Mouse (Mus musculus) midbrain, embryonic 13.5 days (tissue): Measurements from ENCODE around the gene Gsg1l. TPM values are rescaled to one million over a fixed set of nuclear protein-coding genes. Genes with fewer than 3 reads are reported as not detected.

Source experiments
- ATAC-seq: fragments of 200-750 bp; cut with Nextera tagmentation; 2 replicates; pipeline ENCODE4 v1.8.0; 2017; ENCODE audit warnings: mild to moderate bottlenecking, moderate TSS enrichment, moderate library complexity
- H3K27ac ChIP-seq: fragments of 300-500 bp; sonication (generic); 2 replicates; pipeline ENCODE4 v1.5.1; 2015; ENCODE audit warnings: inconsistent platforms, mild to moderate bottlenecking, moderate library complexity
- H3K27me3 ChIP-seq: fragments of 300-500 bp; sonication (generic); 2 replicates; pipeline ENCODE4 v1.6.1; 2015; ENCODE audit warnings: mild to moderate bottlenecking, inconsistent platforms
- H3K36me3 ChIP-seq: fragments of 300-500 bp; sonication (generic); 2 replicates; pipeline ENCODE4 v1.6.1; 2015; ENCODE audit warnings: mild to moderate bottlenecking, inconsistent platforms
- H3K4me1 ChIP-seq: fragments of 300-500 bp; sonication (generic); replicated peaks from 2 replicates; pipeline ENCODE4 v1.6.1; 2015; ENCODE audit warnings: inconsistent platforms
- H3K4me2 ChIP-seq: fragments of 300-500 bp; sonication (generic); replicated peaks from 2 replicates; pipeline ENCODE4 v1.6.1; 2015; ENCODE audit warnings: moderate library complexity, mild to moderate bottlenecking, inconsistent platforms
- H3K4me3 ChIP-seq: fragments of 300-500 bp; sonication (generic); replicated peaks from 2 replicates; pipeline ENCODE4 v1.5.1; 2015; ENCODE audit warnings: mild to moderate bottlenecking, inconsistent platforms
- H3K9ac ChIP-seq: fragments of 300-500 bp; sonication (generic); replicated peaks from 2 replicates; pipeline ENCODE4 v1.6.1; 2015; ENCODE audit warnings: mild to moderate bottlenecking, inconsistent platforms
- H3K9me3 ChIP-seq: fragments of 300-500 bp; sonication (generic); 2 replicates; pipeline ENCODE4 v1.6.1; 2016; ENCODE audit warnings: mild to moderate bottlenecking, inconsistent platforms
- WGBS: fragments of 180-500 bp; shearing (Covaris S2); methylation state at CpG from one replicate; pipeline ENCODE4 v1.1.7; 2015; 5-methylcytosine and 5-hydroxymethylcytosine counted together
- polyA plus RNA-seq: library from polyadenylated mRNA; unstranded; fragments of >200 nt; fragmentation: Nextera tagmentation; extraction: Ambion mirVana; gene quantifications from 2 replicates; pipeline ENCODE4 v1.2.1, GENCODE M21; 2015

The Gsg1l gene
- polyA plus RNA-seq, 1 experiment from 2014 or later = 6.8 TPM

DNA sequence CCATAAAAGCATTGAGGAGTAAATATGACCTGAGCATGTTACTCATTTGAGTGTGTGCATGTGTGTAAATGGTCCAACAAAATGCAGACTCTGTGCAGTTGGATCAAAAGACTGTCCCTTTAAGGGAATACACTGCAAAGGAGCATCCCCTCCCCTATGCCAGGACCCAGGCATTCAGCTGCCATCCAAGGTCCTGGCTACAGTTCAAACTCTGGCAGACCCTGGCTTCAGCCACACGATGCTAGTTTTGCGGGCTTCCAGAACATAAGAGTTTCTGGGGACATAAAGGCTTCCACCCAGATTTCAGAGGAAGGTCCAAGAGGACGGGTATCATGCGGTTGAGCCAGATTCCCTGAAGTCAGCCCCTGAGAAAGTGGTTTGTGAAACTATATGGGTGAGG is 133.2 kb downstream of the Gsg1l start:
- Histone ChIP-seq H3K9me3 (no peaks in the 10 kb centered on the region), H3K36me3 (no peaks in the 10 kb centered on the region), H3K27me3 (0 out of 2 replicates have a peak, but pooled peaks cover 2% of the 10 kb centered on the region), H3K9ac (no peak overlapping the region), H3K4me1 (peaks cover 5% of the 10 kb centered on the region; the same call in 1 of the 2 replicates), H3K27ac (no peak overlapping the region), H3K4me3 (no peak overlapping the region), H3K4me2 (no peak overlapping the region)
- ATAC-seq = no peak
- 88% methylated on average over 4 of the region's 4 CpGs for WGBS

GRCm38 (mm10) chr7:125945915-125946314 is 136.3 kb downstream of the Gsg1l start:
- Histone ChIP-seq H3K4me2 (no peak overlapping the region), H3K36me3 (no peaks in the 10 kb centered on the region), H3K27me3 (0 out of 2 replicates have a peak, but pooled peaks cover 2% of the 10 kb centered on the region), H3K4me3 (no peak overlapping the region), H3K9ac (no peak overlapping the region), H3K4me1 (no peaks in the 10 kb centered on the region), H3K27ac (no peak overlapping the region), H3K9me3 (no peaks in the 10 kb centered on the region)
- WGBS = 70% methylated on average over 8 of the region's 8 CpGs
- no peak for ATAC-seq

DNA sequence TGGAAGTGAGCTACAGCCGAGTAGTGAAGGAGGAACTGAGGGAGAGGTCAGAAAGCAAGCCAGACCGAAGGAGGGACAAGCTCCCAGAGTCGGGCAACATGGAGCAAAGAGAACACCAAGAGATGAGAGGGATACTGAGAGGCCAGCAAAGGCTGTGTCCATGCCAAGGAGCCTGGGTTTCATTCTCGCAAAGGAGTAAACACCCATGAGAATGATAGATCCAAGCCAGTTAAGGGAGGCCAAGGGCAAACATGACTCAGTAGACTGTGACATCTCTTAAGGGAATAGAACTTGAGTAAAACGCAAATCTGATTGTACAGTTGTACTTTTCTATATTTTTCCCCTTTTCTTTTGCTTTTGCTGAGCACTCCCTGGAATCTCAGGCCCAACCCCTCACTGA is 137.6 kb downstream of the Gsg1l start:
- Histone ChIP-seq H3K36me3 (no peaks in the 10 kb centered on the region), H3K4me3 (no peak overlapping the region), H3K9ac (no peak overlapping the region), H3K9me3 (no peaks in the 10 kb centered on the region), H3K27me3 (0 out of 2 replicates have a peak, but pooled peaks cover 2% of the 10 kb centered on the region), H3K27ac (no peak overlapping the region), H3K4me1 (no peaks in the 10 kb centered on the region), H3K4me2 (no peak overlapping the region)
- ATAC-seq = no peak
- 90% methylated on average over 5 of the region's 5 CpGs for WGBS

DNA sequence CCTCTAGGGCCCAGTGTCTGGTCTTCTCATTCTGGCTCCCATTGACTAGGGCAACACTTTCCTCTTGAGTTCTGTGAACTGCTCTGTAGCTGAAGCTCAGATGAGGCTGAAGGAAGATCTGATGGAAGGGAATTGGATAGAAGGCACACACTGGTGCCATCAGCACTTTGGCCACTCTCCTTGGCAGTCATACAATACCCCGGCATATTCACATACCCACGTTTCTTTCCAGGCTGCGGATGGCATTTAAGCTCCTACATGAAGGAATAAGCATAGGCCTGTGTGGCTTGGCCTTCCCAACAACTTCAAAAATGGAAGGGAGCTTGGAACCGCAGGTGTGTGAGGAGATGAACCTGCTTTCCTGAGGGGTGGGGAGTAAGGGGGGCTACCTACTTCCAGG is 138.7 kb downstream of the Gsg1l start:
- no peaks in the 10 kb centered on the region for H3K36me3 ChIP-seq
- no peak overlapping the region for H3K9ac ChIP-seq
- 95% methylated on average over 4 of the region's 4 CpGs for WGBS
- H3K9me3 ChIP-seq = no peaks in the 10 kb centered on the region
- no peak overlapping the region for H3K4me3 ChIP-seq
- no peaks in the 10 kb centered on the region for H3K27me3 ChIP-seq
- no peaks in the 10 kb centered on the region for H3K4me1 ChIP-seq
- no peak for ATAC-seq
- H3K27ac ChIP-seq = no peak overlapping the region
- H3K4me2 ChIP-seq = no peak overlapping the region

GRCm38 (mm10) chr7:125942365-125943090 is 139.7 kb downstream of the Gsg1l start:
- no peak for ATAC-seq
- Histone ChIP-seq H3K9me3 (no peaks in the 10 kb centered on the region), H3K9ac (no peak overlapping the region), H3K4me1 (no peaks in the 10 kb centered on the region), H3K36me3 (no peaks in the 10 kb centered on the region), H3K4me2 (no peak overlapping the region), H3K27me3 (no peaks in the 10 kb centered on the region), H3K27ac (no peak overlapping the region), H3K4me3 (no peak overlapping the region)
- WGBS = 70% methylated on average over 6 of the region's 6 CpGs

DNA sequence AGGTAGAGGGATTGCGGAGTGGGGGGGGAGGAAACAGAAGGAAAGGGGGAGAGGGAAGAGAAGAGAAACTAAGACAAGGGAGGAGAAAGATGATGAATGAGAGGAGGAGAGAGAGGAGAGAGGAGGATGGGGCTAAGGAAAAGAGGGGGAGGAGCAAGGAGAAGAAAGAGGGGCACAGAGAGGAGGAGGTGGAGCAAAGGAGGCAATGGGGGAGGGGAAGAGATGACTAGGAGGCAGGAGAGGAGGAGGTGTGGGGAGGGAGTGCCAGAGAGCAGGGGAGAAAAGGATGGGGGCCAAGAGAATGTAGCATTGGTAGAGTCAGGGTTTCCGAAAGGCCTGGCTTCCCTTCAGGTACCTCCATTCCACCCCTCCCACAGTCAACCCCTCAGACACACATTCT is 147.9 kb downstream of the Gsg1l start:
- no peaks in the 10 kb centered on the region for H3K36me3 ChIP-seq
- peak overlapping the region; percentile 76 for H3K27ac ChIP-seq
- H3K4me1 ChIP-seq = peaks cover 39% of the 10 kb centered on the region
- 22% methylated on average over 2 of the region's 2 CpGs for WGBS
- H3K9me3 ChIP-seq = no peaks in the 10 kb centered on the region
- no peak overlapping the region for H3K4me3 ChIP-seq
- ATAC-seq = peak; percentile 29
- 0 out of 2 replicates have a peak overlapping the region, but pooled peaks have one; percentile 44 for H3K9ac ChIP-seq
- no peaks in the 10 kb centered on the region for H3K27me3 ChIP-seq
- H3K4me2 ChIP-seq = peak overlapping the region; percentile 1; the same call in 1 of the 2 replicates

- Histone ChIP-seq H3K9me3 (no peaks in the 10 kb centered on the region), H3K4me2 (peak overlapping the region; percentile 14), H3K36me3 (no peaks in the 10 kb centered on the region), H3K27me3 (no peaks in the 10 kb centered on the region), H3K4me1 (peaks cover 39% of the 10 kb centered on the region), H3K27ac (peak overlapping the region; percentile 76), H3K4me3 (no peak overlapping the region), H3K9ac (peak overlapping the region; percentile 44; the same call in 1 of the 2 replicates)
- ATAC-seq = peak; percentile 73
- whole genome bisulfite sequencing = 22% methylated on average over 16 of the region's 16 CpGs
Observed at GRCm38 (mm10) chr7:125933356-125934244, 148.6 kb downstream of the Gsg1l start.

DNA sequence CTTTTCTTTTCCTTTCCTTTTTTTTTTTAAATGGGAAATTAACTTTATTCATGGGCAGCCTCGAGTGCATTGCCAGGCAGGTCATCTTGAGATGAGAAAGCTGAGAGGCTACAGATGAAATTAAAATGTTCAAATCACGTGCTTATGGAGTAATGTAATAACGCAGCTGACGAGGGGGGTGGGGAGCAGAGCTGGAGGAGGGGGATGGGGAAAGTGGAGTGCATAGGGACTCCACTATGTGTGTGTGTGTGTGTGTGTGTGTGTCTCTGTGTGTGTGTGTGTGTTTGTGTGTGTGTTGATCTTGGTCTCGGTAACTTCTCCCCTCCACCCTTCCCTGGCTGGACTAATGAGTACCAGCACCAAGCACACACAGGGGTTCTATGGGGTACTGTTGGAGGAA is 150.6 kb downstream of the Gsg1l start:
- peak; percentile 15; the same call in 1 of the 2 replicates for ATAC-seq
- Histone ChIP-seq H3K36me3 (no peaks in the 10 kb centered on the region), H3K27ac (no peak overlapping the region)

DNA sequence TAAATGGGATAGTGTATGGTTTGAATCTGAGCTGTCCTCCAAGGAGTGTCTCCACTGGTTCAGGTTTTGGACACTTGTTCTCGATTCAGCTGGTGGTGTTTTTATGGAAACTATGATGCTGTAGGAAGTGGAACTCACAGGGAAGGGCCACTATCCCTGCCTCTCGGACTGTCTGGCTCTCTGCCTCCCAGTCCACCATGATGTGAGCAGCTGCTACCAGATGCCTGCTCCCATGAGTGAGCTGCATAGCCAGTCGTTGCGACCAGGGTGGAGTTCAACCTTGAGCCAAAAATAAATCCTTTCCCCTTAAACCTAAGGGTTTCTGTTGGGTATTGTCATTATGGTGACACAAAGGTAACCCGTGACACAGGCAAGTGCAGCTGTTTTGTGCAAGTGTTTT is 158.2 kb downstream of the Gsg1l start:
- Histone ChIP-seq H3K27ac (no peak overlapping the region), H3K27me3 (no peaks in the 10 kb centered on the region), H3K4me3 (no peak overlapping the region), H3K4me1 (no peaks in the 10 kb centered on the region), H3K9ac (no peak overlapping the region), H3K9me3 (no peaks in the 10 kb centered on the region), H3K4me2 (no peak overlapping the region), H3K36me3 (no peaks in the 10 kb centered on the region)
- WGBS = 88% methylated on average over 5 of the region's 5 CpGs
- no peak for ATAC-seq

More for the DNA sequence above, 150.6 kb downstream of the Gsg1l start:
- 51% methylated on average over 5 of the region's 5 CpGs for WGBS
- no peaks in the 10 kb centered on the region for H3K27me3 ChIP-seq
- no peak overlapping the region for H3K4me2 ChIP-seq
- H3K9me3 ChIP-seq = no peaks in the 10 kb centered on the region
- H3K4me1 ChIP-seq = peaks cover 39% of the 10 kb centered on the region
- no peak overlapping the region for H3K9ac ChIP-seq
- no peak overlapping the region for H3K4me3 ChIP-seq

DNA sequence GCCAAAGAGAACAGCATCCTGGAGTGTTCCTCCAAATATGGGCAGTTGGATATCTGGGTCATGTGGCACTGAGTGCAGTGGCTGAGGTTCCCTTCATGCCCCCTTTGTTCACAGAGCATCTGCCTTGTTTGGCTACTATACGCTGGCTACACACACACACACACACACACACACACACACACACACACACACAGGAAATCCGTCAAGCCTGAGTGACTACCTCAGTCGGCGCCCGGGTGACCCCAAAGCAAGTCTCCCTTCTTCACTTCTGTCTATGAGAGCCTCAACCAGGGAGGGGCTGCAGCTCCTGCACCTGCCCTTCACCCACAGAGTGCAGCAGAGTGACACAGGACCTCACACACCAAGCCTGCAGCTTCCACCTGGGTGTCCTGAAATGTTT is 161.4 kb downstream of the Gsg1l start:
- no peak for ATAC-seq

GRCm38 (mm10) chr7:125900386-125901161 is 181.6 kb downstream of the Gsg1l start:
- Histone ChIP-seq H3K27ac (no peak overlapping the region), H3K4me2 (no peak overlapping the region), H3K9me3 (no peaks in the 10 kb centered on the region), H3K4me1 (peaks cover 18% of the 10 kb centered on the region), H3K4me3 (no peak overlapping the region), H3K36me3 (no peaks in the 10 kb centered on the region), H3K9ac (no peak overlapping the region), H3K27me3 (no peaks in the 10 kb centered on the region)
- WGBS = 52% methylated on average over 13 of the region's 13 CpGs
- peak; percentile 68; the same call in 1 of the 2 replicates for ATAC-seq

More for the DNA sequence above, 161.4 kb downstream of the Gsg1l start:
- Histone ChIP-seq H3K27me3 (no peaks in the 10 kb centered on the region), H3K36me3 (no peaks in the 10 kb centered on the region), H3K9ac (no peak overlapping the region), H3K4me1 (no peaks in the 10 kb centered on the region), H3K4me3 (no peak overlapping the region), H3K9me3 (no peaks in the 10 kb centered on the region), H3K4me2 (no peak overlapping the region), H3K27ac (no peak overlapping the region)
- WGBS = 54% methylated on average over 5 of the region's 5 CpGs
